Mouse (Mus musculus) embryonic facial prominence, embryonic 15.5 days (tissue): ENCODE measurements around the gene Syne2. TPM values are rescaled to one million over a fixed set of nuclear protein-coding genes. Genes with fewer than 3 reads are reported as not detected.
"Not testable (repeated sequence)": the region's sequence is repeated elsewhere in the genome, so short reads cannot be mapped to it uniquely, and the experiment has no call there.

Experiments
- ATAC-seq: fragments of 200-750 bp; cut with Nextera tagmentation; 2 replicates; pipeline ENCODE4 v1.8.0; 2017; ENCODE audit warnings: low read depth, moderate TSS enrichment; ENCODE audit not compliant: insufficient number of reproducible peaks, low FRiP score, low TSS enrichment
- H3K27ac ChIP-seq: fragments of 300-500 bp; sonication (generic); replicated peaks from 2 replicates; pipeline ENCODE4 v1.5.1; 2015; ENCODE audit warnings: mild to moderate bottlenecking, inconsistent platforms
- H3K27me3 ChIP-seq: fragments of 300-500 bp; sonication (generic); 2 replicates; pipeline ENCODE4 v1.6.1; 2015; ENCODE audit warnings: inconsistent platforms
- H3K36me3 ChIP-seq: fragments of 300-500 bp; sonication (generic); 2 replicates; pipeline ENCODE4 v1.6.1; 2015; ENCODE audit warnings: mild to moderate bottlenecking, inconsistent platforms
- H3K4me1 ChIP-seq: fragments of 300-500 bp; sonication (generic); 2 replicates; pipeline ENCODE4 v1.6.1; 2015; ENCODE audit warnings: inconsistent platforms
- H3K4me2 ChIP-seq: fragments of 300-500 bp; sonication (generic); replicated peaks from 2 replicates; pipeline ENCODE4 v1.6.1; 2015; ENCODE audit warnings: mild to moderate bottlenecking, inconsistent platforms
- H3K4me3 ChIP-seq: fragments of 300-500 bp; sonication (generic); replicated peaks from 2 replicates; pipeline ENCODE4 v1.5.1; 2015; ENCODE audit warnings: mild to moderate bottlenecking, inconsistent platforms
- H3K9ac ChIP-seq: fragments of 300-500 bp; sonication (generic); 2 replicates; pipeline ENCODE4 v1.6.1; 2015; ENCODE audit warnings: inconsistent platforms
- H3K9me3 ChIP-seq: fragments of 300-500 bp; sonication (generic); replicated peaks from 2 replicates; pipeline ENCODE4 v1.6.1; 2016; ENCODE audit warnings: inconsistent platforms
- WGBS: fragments of 180-500 bp; shearing (Covaris S2); methylation state at CpG from one replicate; pipeline ENCODE4 v1.1.7; 2015; 5-methylcytosine and 5-hydroxymethylcytosine counted together
- polyA plus RNA-seq: library from polyadenylated mRNA; unstranded; fragments of >200 nt; fragmentation: Nextera tagmentation; extraction: Ambion mirVana; gene quantifications from 2 replicates; pipeline ENCODE4 v1.2.1, GENCODE M21; 2015

Syne2 gene
- polyA plus RNA-seq, 1 experiment from 2014 or later: 40.8 TPM

GRCm38 (mm10) chr12:76116577-76116976 lies 298.6 kb downstream of the Syne2 start:
- Histone ChIP-seq H3K9ac (no peak overlapping the region), H3K9me3 (no peaks in the 10 kb centered on the region), H3K4me3 (no peak overlapping the region), H3K27me3 (no peaks in the 10 kb centered on the region), H3K27ac (no peak overlapping the region), H3K36me3 (no peaks in the 10 kb centered on the region), H3K4me1 (no peaks in the 10 kb centered on the region), H3K4me2 (no peak overlapping the region)
- 60% methylated on average over 4 of the region's 4 CpGs for WGBS
- ATAC-seq: no peak

GRCm38 (mm10) chr12:76117632-76118153 lies 299.8 kb downstream of the Syne2 start:
- Histone ChIP-seq H3K4me1 (no peaks in the 10 kb centered on the region), H3K36me3 (no peaks in the 10 kb centered on the region), H3K27ac (no peak overlapping the region), H3K4me2 (no peak overlapping the region), H3K9ac (no peak overlapping the region), H3K9me3 (no peaks in the 10 kb centered on the region), H3K27me3 (no peaks in the 10 kb centered on the region), H3K4me3 (no peak overlapping the region)
- ATAC-seq: no peak
- WGBS: 53% methylated on average over 4 of the region's 4 CpGs

- 83% methylated on average over 6 of the region's 6 CpGs for WGBS
- H3K27ac ChIP-seq: no peak overlapping the region
- H3K9me3 ChIP-seq: no peaks in the 10 kb centered on the region
These were observed 305.3 kb downstream of the Syne2 start for GRCm38 (mm10) chr12:76123223-76123622.

DNA sequence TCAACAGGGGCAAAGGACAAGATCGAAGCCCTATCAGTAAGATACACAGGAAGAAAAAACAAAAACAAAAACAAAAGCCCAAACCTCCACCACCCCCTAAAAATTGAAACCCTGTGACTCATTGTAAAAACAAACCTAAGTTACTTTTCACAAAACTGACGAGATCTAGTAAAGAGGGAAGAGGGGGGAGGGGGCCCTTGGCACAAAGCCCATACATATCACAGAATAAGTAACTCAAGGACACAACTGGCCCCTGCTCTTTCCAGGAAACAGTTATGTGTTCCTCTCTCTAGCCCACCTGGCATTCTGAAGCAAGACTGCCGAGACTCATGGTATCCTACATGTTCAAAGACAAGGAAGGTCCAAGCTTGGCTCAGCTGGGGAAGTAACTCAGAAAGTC lies 310.4 kb downstream of the Syne2 start:
- 57% methylated on average over 3 of the region's 3 CpGs for WGBS
- no peak for ATAC-seq

More at GRCm38 (mm10) chr12:76123223-76123622, 305.3 kb downstream of the Syne2 start:
- Histone ChIP-seq H3K4me1 (no peaks in the 10 kb centered on the region), H3K27me3 (no peaks in the 10 kb centered on the region), H3K4me3 (no peak overlapping the region), H3K9ac (no peak overlapping the region), H3K4me2 (no peak overlapping the region), H3K36me3 (no peaks in the 10 kb centered on the region)
- ATAC-seq: no peak

GRCm38 (mm10) chr12:76128831-76129230 lies 310.9 kb downstream of the Syne2 start:
- H3K27ac ChIP-seq: no peak overlapping the region
- no peak overlapping the region for H3K4me2 ChIP-seq
- 74% methylated on average over 10 of the region's 10 CpGs for WGBS
- no peaks in the 10 kb centered on the region for H3K4me1 ChIP-seq
- no peaks in the 10 kb centered on the region for H3K9me3 ChIP-seq
- no peaks in the 10 kb centered on the region for H3K36me3 ChIP-seq
- ATAC-seq: no peak
- no peak overlapping the region for H3K9ac ChIP-seq
- no peaks in the 10 kb centered on the region for H3K27me3 ChIP-seq
- H3K4me3 ChIP-seq: no peak overlapping the region

More for the DNA sequence above, 310.4 kb downstream of the Syne2 start:
- no peaks in the 10 kb centered on the region for H3K9me3 ChIP-seq
- H3K27me3 ChIP-seq: no peaks in the 10 kb centered on the region
- H3K9ac ChIP-seq: no peak overlapping the region
- no peak overlapping the region for H3K27ac ChIP-seq
- no peaks in the 10 kb centered on the region for H3K4me1 ChIP-seq
- H3K36me3 ChIP-seq: no peaks in the 10 kb centered on the region
- H3K4me3 ChIP-seq: no peak overlapping the region
- no peak overlapping the region for H3K4me2 ChIP-seq

- Histone ChIP-seq H3K36me3 (no peaks in the 10 kb centered on the region), H3K27ac (no peak overlapping the region), H3K27me3 (no peaks in the 10 kb centered on the region), H3K4me2 (no peak overlapping the region), H3K9me3 (no peaks in the 10 kb centered on the region), H3K4me3 (no peak overlapping the region), H3K4me1 (no peaks in the 10 kb centered on the region), H3K9ac (no peak overlapping the region)
- WGBS: 22% methylated on average over 4 of the region's 4 CpGs
- no peak for ATAC-seq
These were observed 312.3 kb downstream of the Syne2 start for GRCm38 (mm10) chr12:76130281-76130680.

- Histone ChIP-seq H3K9me3 (no peaks in the 10 kb centered on the region), H3K27me3 (no peaks in the 10 kb centered on the region), H3K4me2 (no peak overlapping the region), H3K9ac (no peak overlapping the region), H3K4me3 (no peak overlapping the region), H3K27ac (no peak overlapping the region), H3K36me3 (no peaks in the 10 kb centered on the region), H3K4me1 (no peaks in the 10 kb centered on the region)
- ATAC-seq: no peak
- 87% methylated on average over 6 of the region's 6 CpGs for WGBS
These were observed 313.0 kb downstream of the Syne2 start for GRCm38 (mm10) chr12:76130891-76131290.

DNA sequence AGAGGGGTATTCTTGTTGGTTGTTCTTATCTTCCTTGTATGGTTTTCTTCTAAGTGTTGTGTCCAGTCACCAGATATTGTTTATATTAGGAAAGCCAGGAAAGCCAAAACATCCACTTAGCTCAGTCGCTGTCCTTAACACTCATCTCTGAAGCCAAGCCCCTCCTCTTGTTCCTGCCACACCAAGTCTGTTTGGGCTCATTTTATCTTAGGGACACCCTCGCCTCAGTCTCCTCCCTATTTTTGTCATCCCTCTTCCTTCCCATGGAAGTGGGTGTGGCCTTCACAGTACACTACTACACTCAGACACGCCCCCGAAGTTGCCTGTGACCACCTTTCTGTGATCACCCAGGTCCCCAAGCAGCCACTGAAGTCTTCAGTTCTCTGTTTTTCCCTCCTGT lies 314.7 kb downstream of the Syne2 start:
- 0 out of 2 replicates have a peak, but pooled peaks cover 3% of the 10 kb centered on the region for H3K4me1 ChIP-seq
- H3K9me3 ChIP-seq: no peaks in the 10 kb centered on the region
- no peaks in the 10 kb centered on the region for H3K36me3 ChIP-seq
- ATAC-seq: no peak
- 75% methylated on average over 4 of the region's 4 CpGs for WGBS
- no peak overlapping the region for H3K4me2 ChIP-seq
- H3K27ac ChIP-seq: no peak overlapping the region
- no peak overlapping the region for H3K4me3 ChIP-seq
- no peak overlapping the region for H3K9ac ChIP-seq
- no peaks in the 10 kb centered on the region for H3K27me3 ChIP-seq

- not testable (repeated sequence) for H3K4me1 ChIP-seq, H3K9me3 ChIP-seq, H3K9ac ChIP-seq, H3K36me3 ChIP-seq, H3K27ac ChIP-seq, H3K4me2 ChIP-seq, H3K27me3 ChIP-seq, H3K4me3 ChIP-seq, ATAC-seq
- WGBS: 84% methylated on average over 9 of the region's 9 CpGs
These were observed 315.1 kb downstream of the Syne2 start for GRCm38 (mm10) chr12:76133081-76133480.

DNA sequence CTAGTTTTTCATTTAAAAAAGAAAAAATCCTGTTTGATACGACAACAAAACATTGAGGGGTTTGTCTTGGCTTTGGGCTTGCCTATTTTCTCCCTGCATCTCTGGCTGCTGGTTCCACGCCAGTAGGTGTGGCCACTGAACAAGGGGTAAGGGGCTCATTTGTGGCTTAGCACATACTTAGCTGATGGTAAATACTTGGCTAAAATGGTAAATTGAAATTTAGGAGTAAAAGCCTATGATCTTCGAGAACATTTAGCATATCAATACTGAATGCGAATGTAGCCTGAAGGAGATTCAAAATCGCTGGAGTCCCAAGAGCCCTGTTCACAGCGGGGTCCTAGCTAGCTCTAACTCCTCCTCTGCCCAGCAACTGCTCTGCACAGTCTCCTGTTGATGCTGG lies 318.8 kb downstream of the Syne2 start:
- H3K9ac ChIP-seq: no peak overlapping the region
- H3K4me1 ChIP-seq: 0 out of 2 replicates have a peak, but pooled peaks cover 3% of the 10 kb centered on the region
- H3K36me3 ChIP-seq: no peaks in the 10 kb centered on the region
- H3K9me3 ChIP-seq: no peaks in the 10 kb centered on the region
- 21% methylated on average over 6 of the region's 6 CpGs for WGBS
- no peaks in the 10 kb centered on the region for H3K27me3 ChIP-seq
- no peak overlapping the region for H3K4me3 ChIP-seq
- H3K27ac ChIP-seq: no peak overlapping the region
- ATAC-seq: no peak
- no peak overlapping the region for H3K4me2 ChIP-seq

DNA sequence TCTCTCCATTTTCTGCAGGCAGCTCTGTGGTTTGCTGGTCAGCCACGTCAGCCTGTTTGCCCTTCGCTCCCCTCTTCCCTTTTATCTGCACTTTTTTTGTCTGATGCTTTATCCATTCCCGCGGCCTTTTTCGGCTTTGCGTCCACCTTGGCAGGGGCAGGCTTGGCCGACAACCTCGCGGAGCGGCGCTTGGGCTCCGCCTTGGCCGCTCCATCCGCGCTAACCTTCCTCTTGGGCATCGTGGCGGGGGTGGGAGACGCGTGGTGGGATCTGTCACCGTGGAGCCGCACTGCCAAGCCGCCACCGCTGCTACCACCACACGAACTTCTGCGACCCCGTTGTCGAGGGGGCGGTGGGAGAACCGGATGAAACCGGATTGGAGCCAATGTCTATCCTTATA lies 334.5 kb downstream of the Syne2 start:
- H3K27ac ChIP-seq, H3K9ac ChIP-seq, H3K27me3 ChIP-seq, ATAC-seq, H3K9me3 ChIP-seq, H3K4me1 ChIP-seq, H3K36me3 ChIP-seq: not testable (repeated sequence)
- 13% methylated on average over 30 of the region's 30 CpGs for WGBS
- Histone ChIP-seq H3K4me3 (peak overlapping the region; percentile 28), H3K4me2 (peak overlapping the region; percentile 45)
